Mouse (Mus musculus): ENCODE data around the gene Prrc2b. TPM values are rescaled to one million over a fixed set of nuclear protein-coding genes. Genes with fewer than 3 reads are reported as not detected.

The Prrc2b gene
- polyA plus RNA-seq, 1 experiment = 44.5 TPM

DNA sequence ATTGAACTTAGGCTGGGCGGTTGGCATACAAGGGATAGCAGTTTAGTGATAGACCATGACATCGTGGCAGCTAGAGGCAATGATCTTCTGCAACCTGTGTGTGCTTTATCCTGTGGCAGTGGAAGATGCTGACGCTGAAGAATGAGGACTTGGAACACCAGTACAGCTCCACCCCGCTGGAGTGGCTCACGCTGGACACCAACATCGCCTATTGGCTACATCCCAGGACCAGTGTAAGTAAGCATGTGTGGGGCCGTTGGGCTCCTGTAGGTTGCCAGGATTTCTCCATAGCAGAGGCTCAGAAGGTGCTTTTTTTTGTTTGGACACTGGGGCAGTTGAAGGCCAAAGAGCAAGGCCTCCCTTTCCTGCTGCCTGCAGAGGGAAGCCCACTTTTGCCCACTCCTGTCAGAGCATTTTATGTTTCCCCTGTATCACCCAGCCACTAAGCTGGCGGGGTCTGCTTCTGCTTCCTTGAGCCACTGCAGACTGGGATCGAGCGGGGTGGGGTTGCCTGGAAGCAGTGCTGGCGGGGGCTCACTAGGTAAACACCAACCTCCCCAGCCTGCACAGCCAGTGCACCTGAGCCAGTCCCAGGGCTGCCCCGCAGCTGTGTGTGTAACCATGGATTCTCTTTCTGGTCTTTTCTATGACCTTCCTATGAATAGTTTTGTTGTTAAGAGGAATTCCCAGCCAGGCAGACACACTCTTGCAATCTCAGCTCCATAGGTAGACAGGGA, 101.1 kb downstream of the Prrc2b start:
- Histone ChIP-seq H3K4me3 (replicated peaks; ENCODE audit: control insufficient read depth, low read depth, low read length) (no peak overlapping the region), H3K27ac (ENCODE audit: control insufficient read depth, insufficient read depth, low read depth, low read length, poor library complexity) (no peak overlapping the region), H3K4me1 (ENCODE audit: control insufficient read depth, insufficient read depth, low read length) (no peaks in the 10 kb centered on the region)
- TF ChIP-seq POLR2A (IDR thresholded peaks at IDR 0.05; ENCODE audit: borderline replicate concordance, control insufficient read depth, low read depth, low read length) = no peak
- TF ChIP-seq CTCF (IDR thresholded peaks at IDR 0.05; ENCODE audit: control insufficient read depth, insufficient read depth, low read length) = no peak
- 79% methylated on average over 12 of the region's 12 CpGs for WGBS

DNA sequence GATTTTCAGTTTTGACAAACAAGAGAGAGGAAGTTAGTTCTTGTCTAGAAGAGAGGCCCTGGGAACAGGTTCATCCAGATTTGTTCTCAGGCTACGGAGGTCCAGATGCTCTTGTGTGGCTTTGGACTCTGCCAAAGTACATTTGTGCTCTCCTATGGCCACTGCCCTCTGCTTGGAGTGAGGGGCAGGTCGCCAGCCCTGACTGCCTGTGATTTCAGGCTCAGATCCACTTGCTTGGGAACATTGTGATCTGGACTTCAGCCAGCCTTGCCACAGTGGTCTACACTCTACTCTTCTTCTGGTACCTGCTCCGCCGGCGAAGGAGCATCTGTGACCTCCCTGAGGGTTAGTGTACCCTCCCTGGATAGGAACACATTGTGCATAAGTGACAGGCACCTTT, 101.8 kb downstream of the Prrc2b start:
- TF ChIP-seq POLR2A (IDR thresholded peaks at IDR 0.05; ENCODE audit: borderline replicate concordance, control insufficient read depth, low read depth, low read length) = no peak
- no peak overlapping the region for H3K4me3 ChIP-seq (replicated peaks; ENCODE audit: control insufficient read depth, low read depth, low read length)
- no peaks in the 10 kb centered on the region for H3K4me1 ChIP-seq (ENCODE audit: control insufficient read depth, insufficient read depth, low read length)
- H3K27ac ChIP-seq (ENCODE audit: control insufficient read depth, insufficient read depth, low read depth, low read length, poor library complexity) = no peak overlapping the region
- 81% methylated on average over 5 of the region's 5 CpGs for WGBS

DNA sequence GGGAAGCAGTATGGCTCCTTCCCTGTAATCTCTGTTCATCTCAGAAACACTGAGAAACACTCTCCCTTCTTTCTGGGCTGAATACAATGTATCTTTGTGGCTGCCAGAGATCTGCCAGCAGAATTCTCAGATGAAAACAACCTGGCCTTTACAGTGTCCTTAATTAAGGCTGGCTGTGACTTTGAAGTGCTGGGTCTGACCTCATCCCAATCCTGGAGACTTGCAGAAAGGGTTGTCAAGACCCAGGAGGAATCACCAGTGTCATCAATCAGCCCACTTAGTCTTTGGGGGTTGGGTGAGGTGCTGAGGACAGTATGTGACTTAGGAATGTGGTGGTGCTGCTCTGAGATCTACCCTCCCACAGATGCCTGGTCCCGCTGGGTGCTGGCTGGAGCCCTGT, 102.5 kb downstream of the Prrc2b start:
- WGBS = 95% methylated on average over 1 of the region's 1 CpGs
- no peak overlapping the region for H3K27ac ChIP-seq (ENCODE audit: control insufficient read depth, insufficient read depth, low read depth, low read length, poor library complexity)
- no peaks in the 10 kb centered on the region for H3K4me1 ChIP-seq (ENCODE audit: control insufficient read depth, insufficient read depth, low read length)
- no peak overlapping the region for H3K4me3 ChIP-seq (replicated peaks; ENCODE audit: control insufficient read depth, low read depth, low read length)
- TF ChIP-seq POLR2A (IDR thresholded peaks at IDR 0.05; ENCODE audit: borderline replicate concordance, control insufficient read depth, low read depth, low read length) (no peak), CTCF (IDR thresholded peaks at IDR 0.05; ENCODE audit: control insufficient read depth, insufficient read depth, low read length) (no peak)

DNA sequence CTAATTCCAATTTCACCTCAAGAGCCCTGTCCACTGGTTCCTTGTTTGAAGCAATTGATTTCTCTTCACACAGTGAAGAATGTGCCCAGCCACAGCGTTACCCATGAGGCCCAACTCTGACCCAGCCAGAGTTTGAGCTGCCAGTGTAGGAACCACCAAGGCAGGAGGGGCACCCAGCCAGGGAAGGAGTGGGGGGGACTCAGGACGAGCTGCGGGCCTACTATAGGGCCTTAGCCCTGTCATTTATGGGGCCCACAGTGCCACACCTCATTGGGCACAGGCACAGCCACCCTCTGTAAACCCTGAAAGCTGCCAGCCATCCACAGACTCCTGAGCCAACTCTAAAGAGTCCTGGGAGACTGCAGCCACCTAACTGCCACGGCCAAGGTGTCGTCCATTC, 103.7 kb downstream of the Prrc2b start:
- no peak for TF ChIP-seq POLR2A (IDR thresholded peaks at IDR 0.05; ENCODE audit: borderline replicate concordance, control insufficient read depth, low read depth, low read length)
- TF ChIP-seq CTCF (IDR thresholded peaks at IDR 0.05; ENCODE audit: control insufficient read depth, insufficient read depth, low read length) = no peak
- no peak overlapping the region for H3K4me3 ChIP-seq (replicated peaks; ENCODE audit: control insufficient read depth, low read depth, low read length)
- H3K4me1 ChIP-seq (ENCODE audit: control insufficient read depth, insufficient read depth, low read length) = peaks cover 3% of the 10 kb centered on the region; the same call in 1 of the 2 replicates
- WGBS = 83% methylated on average over 5 of the region's 5 CpGs
- H3K27ac ChIP-seq (ENCODE audit: control insufficient read depth, insufficient read depth, low read depth, low read length, poor library complexity) = no peak overlapping the region

DNA sequence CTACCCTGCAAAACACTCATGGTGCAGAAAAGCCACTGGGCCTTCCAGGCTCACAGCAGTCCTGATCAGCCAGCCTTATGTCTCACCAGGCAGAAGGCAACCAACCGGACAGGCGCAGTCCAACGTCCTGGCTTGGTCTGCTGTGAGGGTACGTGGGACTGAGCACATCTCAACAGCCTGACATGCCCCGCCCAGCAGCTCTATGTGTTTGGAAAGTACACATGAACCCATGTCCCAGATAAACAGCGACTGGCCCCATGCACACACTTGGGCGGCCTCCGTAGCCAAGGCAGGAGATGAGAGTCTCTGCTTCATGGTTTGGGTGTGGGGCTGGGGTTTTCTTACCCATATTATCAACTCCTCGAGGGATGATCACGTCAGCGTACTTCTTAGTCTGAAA, 105.4 kb downstream of the Prrc2b start:
- H3K27ac ChIP-seq (ENCODE audit: control insufficient read depth, insufficient read depth, low read depth, low read length, poor library complexity) = no peak overlapping the region
- 91% methylated on average over 11 of the region's 11 CpGs for WGBS
- H3K4me3 ChIP-seq (replicated peaks; ENCODE audit: control insufficient read depth, low read depth, low read length) = no peak overlapping the region
- TF ChIP-seq POLR2A (IDR thresholded peaks at IDR 0.05; ENCODE audit: borderline replicate concordance, control insufficient read depth, low read depth, low read length) = no peak
- peaks cover 5% of the 10 kb centered on the region; the same call in 1 of the 2 replicates for H3K4me1 ChIP-seq (ENCODE audit: control insufficient read depth, insufficient read depth, low read length)

DNA sequence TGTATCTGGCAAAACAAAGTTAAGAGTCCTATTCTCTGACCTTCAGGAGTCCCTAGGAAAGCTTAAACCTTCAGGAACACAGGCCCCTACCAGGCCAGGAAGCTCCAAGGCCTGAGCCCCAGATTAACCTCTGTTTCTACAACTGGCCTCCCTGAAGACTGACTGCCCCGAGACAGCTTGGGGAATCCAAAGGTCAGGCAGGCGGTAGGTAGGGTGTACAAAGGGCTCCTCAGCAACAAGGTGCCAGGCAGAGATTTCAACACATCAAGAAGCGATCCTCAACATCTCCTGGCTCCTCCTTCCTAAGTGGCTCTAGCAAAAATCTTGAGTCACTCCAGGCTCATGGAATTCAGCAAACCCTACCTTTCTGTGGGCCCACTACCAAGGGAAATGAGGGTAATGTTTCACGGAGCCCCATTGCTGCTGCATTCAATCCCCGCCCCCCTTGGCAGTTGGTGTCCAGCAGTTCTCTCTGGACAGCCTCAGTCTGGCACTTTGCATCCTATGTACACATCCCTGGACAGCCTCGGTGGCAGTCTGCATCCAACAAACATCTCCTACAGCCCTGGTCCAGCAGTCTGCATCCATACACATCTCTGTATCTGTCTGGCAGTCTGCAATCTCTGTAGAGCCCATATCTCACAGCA, 108.1 kb downstream of the Prrc2b start:
- peaks cover 5% of the 10 kb centered on the region; the same call in 1 of the 2 replicates for H3K4me1 ChIP-seq (ENCODE audit: control insufficient read depth, insufficient read depth, low read length)
- 49% methylated on average over 6 of the region's 6 CpGs for WGBS
- H3K27ac ChIP-seq (ENCODE audit: control insufficient read depth, insufficient read depth, low read depth, low read length, poor library complexity) = peak overlapping the region; percentile 19; the same call in 1 of the 2 replicates
- TF ChIP-seq CTCF (IDR thresholded peaks at IDR 0.05; ENCODE audit: control insufficient read depth, insufficient read depth, low read length) (no peak), POLR2A (IDR thresholded peaks at IDR 0.05; ENCODE audit: borderline replicate concordance, control insufficient read depth, low read depth, low read length) (no peak)
- H3K4me3 ChIP-seq (replicated peaks; ENCODE audit: control insufficient read depth, low read depth, low read length) = peak overlapping the region; percentile 79

DNA sequence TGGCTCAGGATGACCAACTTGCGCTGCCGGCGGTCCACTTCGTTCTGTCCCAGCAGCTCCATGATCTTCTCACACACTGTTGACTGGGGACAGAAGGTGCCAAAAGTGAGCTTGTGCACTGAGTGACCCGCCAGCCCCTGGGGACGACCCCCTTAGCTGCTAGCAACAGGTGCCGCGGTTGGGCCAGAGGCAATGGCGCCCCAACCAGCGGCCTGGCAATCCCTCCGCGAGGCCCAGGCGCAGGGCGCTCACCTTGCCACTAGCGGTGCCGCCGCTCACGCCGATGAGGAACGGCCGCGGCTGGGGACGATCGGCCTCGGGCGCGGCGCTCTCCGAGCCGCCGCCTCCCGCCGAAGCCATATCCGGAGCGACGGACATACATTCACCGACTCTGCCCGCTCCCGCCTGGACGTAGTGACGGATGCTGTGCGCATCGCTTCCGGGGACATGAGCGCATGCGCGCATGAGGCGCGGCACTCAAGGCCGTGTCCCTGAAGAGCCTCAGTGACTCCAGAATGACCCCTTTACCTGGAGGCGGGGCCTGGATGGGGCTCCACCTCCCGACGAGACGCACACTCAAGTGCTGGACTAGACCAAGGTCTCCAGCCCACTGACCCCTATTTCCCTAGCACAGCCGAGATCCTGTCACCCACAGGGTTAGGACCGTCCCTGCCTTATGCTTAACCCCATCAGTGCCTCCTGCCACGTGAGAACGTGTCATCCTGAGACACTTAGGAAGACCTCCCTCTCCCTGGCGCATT, 109.0 kb downstream of the Prrc2b start, which contains the start of gene Uck1:
Gene Uck1 (minus strand): TSS at position 503 of the 761 bp plus-strand sequence.
- Histone ChIP-seq H3K27ac (ENCODE audit: control insufficient read depth, insufficient read depth, low read depth, low read length, poor library complexity) (peak within 1 kb of the TSS; percentile 73; the same call in 1 of the 2 replicates), H3K4me3 (replicated peaks; ENCODE audit: control insufficient read depth, low read depth, low read length) (peak within 1 kb of the TSS; percentile 79), H3K4me1 (ENCODE audit: control insufficient read depth, insufficient read depth, low read length) (peaks cover 5% of the 10 kb centered on the region; the same call in 1 of the 2 replicates)
- WGBS = under 1% methylated on average over 59 of the region's 59 CpGs
- peak; percentile 91; the same call in 1 of the 2 replicates for TF ChIP-seq POLR2A (IDR thresholded peaks at IDR 0.05; ENCODE audit: borderline replicate concordance, control insufficient read depth, low read depth, low read length)
- no peak; the same call in 1 of the 2 replicates for TF ChIP-seq CTCF (IDR thresholded peaks at IDR 0.05; ENCODE audit: control insufficient read depth, insufficient read depth, low read length)

DNA sequence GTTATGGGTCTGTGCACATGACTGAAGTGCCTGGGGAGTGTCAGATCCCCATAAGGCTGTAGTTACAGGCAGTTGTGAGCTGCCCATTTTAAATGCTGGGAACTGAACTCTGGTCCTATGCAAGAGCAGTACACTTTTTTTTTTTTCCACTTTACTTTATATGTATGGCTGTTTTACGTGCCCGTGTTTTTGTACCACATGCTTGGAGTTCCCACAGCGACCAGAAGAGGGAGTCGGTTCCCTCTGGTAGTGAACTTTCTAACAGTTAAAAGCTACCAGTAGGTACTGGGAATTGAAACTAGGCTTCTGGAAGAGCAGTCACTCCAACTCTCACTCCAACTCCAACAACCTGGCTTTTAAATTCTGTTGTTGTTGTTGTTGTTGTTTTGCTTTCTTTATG, 109.8 kb downstream of the Prrc2b start:
- Histone ChIP-seq H3K4me3 (replicated peaks; ENCODE audit: control insufficient read depth, low read depth, low read length) (no peak overlapping the region), H3K27ac (ENCODE audit: control insufficient read depth, insufficient read depth, low read depth, low read length, poor library complexity) (no peak overlapping the region), H3K4me1 (ENCODE audit: control insufficient read depth, insufficient read depth, low read length) (peaks cover 5% of the 10 kb centered on the region; the same call in 1 of the 2 replicates)
- 28% methylated on average over 4 of the region's 4 CpGs for WGBS
- TF ChIP-seq CTCF (IDR thresholded peaks at IDR 0.05; ENCODE audit: control insufficient read depth, insufficient read depth, low read length) = peak; percentile 31; the same call in 1 of the 2 replicates
- no peak for TF ChIP-seq POLR2A (IDR thresholded peaks at IDR 0.05; ENCODE audit: borderline replicate concordance, control insufficient read depth, low read depth, low read length)
